Mouse (Mus musculus): Measurements from ENCODE around the gene Ambn.

- TF ChIP-seq CTCF (IDR thresholded peaks at IDR 0.05; ENCODE audit: extremely low read depth, insufficient read length, insufficient replicate concordance, low read depth, low read length) = no peak
- TF ChIP-seq POLR2A (IDR thresholded peaks at IDR 0.05; ENCODE audit: low read depth, low read length) = no peak
Observed at GRCm38 (mm10) chr5:88508990-88509389, 53.2 kb downstream of the Ambn start.

Measured in small intestine, adult 2 months (tissue).